Mouse (Mus musculus): ENCODE data around the gene Gm20388. TPM values are rescaled to one million over a fixed set of nuclear protein-coding genes. Genes with fewer than 3 reads are reported as not detected.

The Gm20388 gene
- polyA plus RNA-seq, 1 experiment from 2014 or later: not detected

- WGBS: 70% methylated on average over 9 of the region's 9 CpGs
- H3K9me3 ChIP-seq: no peaks in the 10 kb centered on the region
- peaks cover 4% of the 10 kb centered on the region; the same call in 1 of the 2 replicates for H3K4me1 ChIP-seq
- no peak overlapping the region for H3K9ac ChIP-seq
- H3K4me2 ChIP-seq (replicated peaks): no peak overlapping the region
- no peaks in the 10 kb centered on the region for H3K27me3 ChIP-seq
- no peak overlapping the region for H3K27ac ChIP-seq
- no peaks in the 10 kb centered on the region for H3K36me3 ChIP-seq
- ATAC-seq (ENCODE audit: insufficient number of reproducible peaks, insufficient read depth, low FRiP score, low TSS enrichment): no peak
- H3K4me3 ChIP-seq: no peak overlapping the region
Observed at GRCm38 (mm10) chr8:123789461-123789860, 3878.8 kb downstream of the Gm20388 start.

GRCm38 (mm10) chr8:123789970-123790369, 3879.3 kb downstream of the Gm20388 start:
- WGBS: 1% methylated on average over 4 of the region's 4 CpGs
- no peak overlapping the region for H3K27ac ChIP-seq
- no peaks in the 10 kb centered on the region for H3K36me3 ChIP-seq
- H3K27me3 ChIP-seq: no peaks in the 10 kb centered on the region
- H3K4me1 ChIP-seq: peaks cover 4% of the 10 kb centered on the region; the same call in 1 of the 2 replicates
- no peak overlapping the region for H3K4me2 ChIP-seq (replicated peaks)
- no peaks in the 10 kb centered on the region for H3K9me3 ChIP-seq
- no peak overlapping the region for H3K4me3 ChIP-seq
- no peak for ATAC-seq (ENCODE audit: insufficient number of reproducible peaks, insufficient read depth, low FRiP score, low TSS enrichment)
- no peak overlapping the region for H3K9ac ChIP-seq

DNA sequence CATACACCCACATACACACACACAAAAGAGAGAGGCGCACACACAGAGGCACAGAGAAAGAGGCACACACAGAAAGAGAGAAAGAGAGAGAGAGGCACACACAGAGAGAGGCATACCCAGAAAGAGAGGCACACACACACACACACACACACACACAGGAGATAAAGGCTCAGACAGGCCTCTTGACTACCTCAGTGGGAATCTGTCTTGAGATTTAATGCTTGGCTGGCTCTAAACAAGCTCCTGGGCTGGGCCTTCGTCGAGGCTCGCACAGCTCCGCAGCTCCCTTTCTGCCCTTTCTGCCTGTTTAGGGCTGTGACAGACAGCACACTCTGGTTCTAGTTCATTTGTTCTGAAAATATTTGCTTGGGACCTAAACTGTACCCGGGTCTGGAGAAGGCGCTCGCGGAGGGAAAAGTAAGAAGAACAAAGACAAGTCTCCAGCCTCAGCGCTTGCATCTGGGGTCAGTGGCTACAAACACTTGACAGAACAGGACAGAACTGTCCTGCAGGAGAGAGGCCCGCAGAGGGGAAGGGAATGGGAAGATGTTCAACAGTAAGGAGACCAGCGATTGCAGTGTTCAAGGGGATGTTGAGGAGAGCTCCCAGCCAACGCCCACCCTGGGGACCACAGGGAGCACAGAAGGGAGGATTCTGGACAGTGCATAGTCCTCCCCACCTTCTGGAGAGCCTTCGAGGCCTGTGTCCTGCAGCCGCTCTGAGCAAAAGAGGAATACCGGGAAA, 3880.6 kb downstream of the Gm20388 start:
- H3K27ac ChIP-seq: no peak overlapping the region
- H3K4me2 ChIP-seq (replicated peaks): no peak overlapping the region
- 0 out of 2 replicates have a peak, but pooled peaks have one; percentile 29 for ATAC-seq (ENCODE audit: insufficient number of reproducible peaks, insufficient read depth, low FRiP score, low TSS enrichment)
- WGBS: 59% methylated on average over 16 of the region's 16 CpGs
- no peak overlapping the region for H3K4me3 ChIP-seq
- no peaks in the 10 kb centered on the region for H3K36me3 ChIP-seq
- no peaks in the 10 kb centered on the region for H3K9me3 ChIP-seq
- H3K27me3 ChIP-seq: no peaks in the 10 kb centered on the region
- H3K4me1 ChIP-seq: peaks cover 4% of the 10 kb centered on the region; the same call in 1 of the 2 replicates
- H3K9ac ChIP-seq: no peak overlapping the region

GRCm38 (mm10) chr8:123791845-123792225, 3881.2 kb downstream of the Gm20388 start:
- 75% methylated on average over 7 of the region's 7 CpGs for WGBS
- no peak overlapping the region for H3K4me2 ChIP-seq (replicated peaks)
- H3K4me1 ChIP-seq: peaks cover 4% of the 10 kb centered on the region; the same call in 1 of the 2 replicates
- no peaks in the 10 kb centered on the region for H3K36me3 ChIP-seq
- H3K9ac ChIP-seq: no peak overlapping the region
- no peaks in the 10 kb centered on the region for H3K9me3 ChIP-seq
- H3K27me3 ChIP-seq: no peaks in the 10 kb centered on the region
- H3K4me3 ChIP-seq: no peak overlapping the region
- no peak overlapping the region for H3K27ac ChIP-seq
- no peak for ATAC-seq (ENCODE audit: insufficient number of reproducible peaks, insufficient read depth, low FRiP score, low TSS enrichment)

- H3K27ac ChIP-seq: no peak overlapping the region
- H3K4me2 ChIP-seq (replicated peaks): no peak overlapping the region
- no peaks in the 10 kb centered on the region for H3K36me3 ChIP-seq
- WGBS: 64% methylated on average over 10 of the region's 10 CpGs
- no peak overlapping the region for H3K4me3 ChIP-seq
- no peak overlapping the region for H3K9ac ChIP-seq
- H3K4me1 ChIP-seq: 0 out of 2 replicates have a peak, but pooled peaks cover 2% of the 10 kb centered on the region
- H3K9me3 ChIP-seq: no peaks in the 10 kb centered on the region
- ATAC-seq (ENCODE audit: insufficient number of reproducible peaks, insufficient read depth, low FRiP score, low TSS enrichment): no peak
- H3K27me3 ChIP-seq: no peaks in the 10 kb centered on the region
Observed at GRCm38 (mm10) chr8:123793900-123794299, 3883.3 kb downstream of the Gm20388 start.

- Histone ChIP-seq H3K27me3 (no peaks in the 10 kb centered on the region), H3K36me3 (no peaks in the 10 kb centered on the region), H3K4me2 (replicated peaks) (no peak overlapping the region), H3K4me3 (no peak overlapping the region), H3K4me1 (0 out of 2 replicates have a peak, but pooled peaks cover 6% of the 10 kb centered on the region), H3K27ac (no peak overlapping the region), H3K9ac (no peak overlapping the region), H3K9me3 (no peaks in the 10 kb centered on the region)
- no peak for ATAC-seq (ENCODE audit: insufficient number of reproducible peaks, insufficient read depth, low FRiP score, low TSS enrichment)
- 77% methylated on average over 4 of the region's 4 CpGs for WGBS
Observed at GRCm38 (mm10) chr8:123794766-123795165, 3884.1 kb downstream of the Gm20388 start.

DNA sequence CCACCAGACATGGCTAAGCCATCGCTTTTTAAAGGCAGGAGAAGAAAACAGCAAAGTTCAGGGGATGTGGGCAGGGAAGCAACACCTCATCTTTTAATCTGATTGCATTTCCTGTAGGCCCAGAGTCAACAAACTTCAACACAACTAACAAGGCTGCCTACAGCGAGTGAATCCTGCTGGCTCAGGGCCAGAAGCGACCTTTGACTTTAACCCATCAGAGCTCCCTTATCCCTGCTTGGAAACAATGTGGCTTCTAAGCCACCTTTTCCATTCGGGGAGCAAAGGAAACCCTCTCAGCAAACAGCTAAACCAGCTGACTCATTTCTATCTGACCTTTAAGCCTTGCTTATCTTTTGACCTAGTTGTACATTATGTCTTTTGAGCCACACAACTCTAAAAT, 3886.1 kb downstream of the Gm20388 start:
- H3K4me3 ChIP-seq: no peak overlapping the region
- ATAC-seq (ENCODE audit: insufficient number of reproducible peaks, insufficient read depth, low FRiP score, low TSS enrichment): no peak
- WGBS: 39% methylated on average over 4 of the region's 4 CpGs
- H3K4me1 ChIP-seq: 0 out of 2 replicates have a peak, but pooled peaks cover 6% of the 10 kb centered on the region
- H3K9me3 ChIP-seq: no peaks in the 10 kb centered on the region
- no peak overlapping the region for H3K4me2 ChIP-seq (replicated peaks)
- no peaks in the 10 kb centered on the region for H3K36me3 ChIP-seq
- H3K27me3 ChIP-seq: no peaks in the 10 kb centered on the region
- no peak overlapping the region for H3K9ac ChIP-seq
- no peak overlapping the region for H3K27ac ChIP-seq

DNA sequence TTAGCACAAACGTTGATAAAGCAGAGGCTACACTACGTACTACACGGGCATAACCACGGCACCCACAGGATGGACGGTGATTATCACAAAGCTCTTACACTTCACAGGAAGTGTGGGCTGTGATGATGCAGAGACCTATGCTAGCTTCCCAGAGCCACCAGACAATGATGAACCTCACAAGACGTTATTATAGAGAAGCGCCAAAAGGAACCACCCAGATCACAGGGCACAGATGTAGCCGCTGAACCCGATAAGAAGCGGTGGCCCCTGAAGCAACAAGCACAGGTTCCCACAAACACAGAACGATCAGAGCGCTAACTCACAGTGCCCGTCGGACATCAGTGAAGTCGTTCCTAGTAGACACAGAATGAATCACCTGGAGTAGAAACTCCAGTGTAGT, 3887.3 kb downstream of the Gm20388 start:
- Histone ChIP-seq H3K4me1 (0 out of 2 replicates have a peak, but pooled peaks cover 6% of the 10 kb centered on the region), H3K27ac (no peak overlapping the region), H3K27me3 (no peaks in the 10 kb centered on the region), H3K4me2 (replicated peaks) (no peak overlapping the region), H3K9ac (no peak overlapping the region), H3K9me3 (no peaks in the 10 kb centered on the region), H3K4me3 (no peak overlapping the region), H3K36me3 (no peaks in the 10 kb centered on the region)
- no peak for ATAC-seq (ENCODE audit: insufficient number of reproducible peaks, insufficient read depth, low FRiP score, low TSS enrichment)
- whole genome bisulfite sequencing: 91% methylated on average over 15 of the region's 15 CpGs

DNA sequence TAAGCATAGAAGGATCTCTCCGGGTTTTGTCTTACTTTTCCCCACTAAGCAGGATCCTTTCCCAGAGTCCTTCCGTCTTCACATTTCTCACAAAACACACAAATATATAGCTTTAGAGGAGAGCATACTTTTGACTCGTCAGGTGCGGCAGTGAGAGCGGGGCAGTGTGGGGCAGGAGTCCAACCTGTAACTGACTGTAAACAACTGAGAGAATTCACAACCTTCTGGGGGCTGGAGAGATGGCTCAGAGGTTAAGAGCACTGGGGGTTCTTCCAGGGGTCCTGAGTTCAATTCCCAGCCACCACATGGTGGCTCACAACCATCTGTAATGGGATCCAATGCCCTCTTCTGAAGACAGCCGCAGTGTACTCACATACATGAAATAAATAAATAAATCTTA, 3888.8 kb downstream of the Gm20388 start:
- 0 out of 2 replicates have a peak overlapping the region, but pooled peaks have one; percentile 46 for H3K27ac ChIP-seq
- H3K4me2 ChIP-seq (replicated peaks): no peak overlapping the region
- no peak for ATAC-seq (ENCODE audit: insufficient number of reproducible peaks, insufficient read depth, low FRiP score, low TSS enrichment)
- no peak overlapping the region for H3K9ac ChIP-seq
- 49% methylated on average over 5 of the region's 6 CpGs for WGBS
- H3K4me1 ChIP-seq: 0 out of 2 replicates have a peak, but pooled peaks cover 6% of the 10 kb centered on the region
- H3K36me3 ChIP-seq: no peaks in the 10 kb centered on the region
- H3K4me3 ChIP-seq: no peak overlapping the region
- no peaks in the 10 kb centered on the region for H3K9me3 ChIP-seq
- H3K27me3 ChIP-seq: no peaks in the 10 kb centered on the region

GRCm38 (mm10) chr8:123799885-123800284, 3889.2 kb downstream of the Gm20388 start:
- Histone ChIP-seq H3K4me3 (no peak overlapping the region), H3K4me1 (0 out of 2 replicates have a peak, but pooled peaks cover 6% of the 10 kb centered on the region), H3K36me3 (no peaks in the 10 kb centered on the region), H3K9me3 (no peaks in the 10 kb centered on the region), H3K4me2 (replicated peaks) (no peak overlapping the region), H3K9ac (no peak overlapping the region), H3K27me3 (no peaks in the 10 kb centered on the region), H3K27ac (no peak overlapping the region)
- peak; percentile 77 for ATAC-seq (ENCODE audit: insufficient number of reproducible peaks, insufficient read depth, low FRiP score, low TSS enrichment)
- WGBS: 11% methylated on average over 3 of the region's 3 CpGs

DNA sequence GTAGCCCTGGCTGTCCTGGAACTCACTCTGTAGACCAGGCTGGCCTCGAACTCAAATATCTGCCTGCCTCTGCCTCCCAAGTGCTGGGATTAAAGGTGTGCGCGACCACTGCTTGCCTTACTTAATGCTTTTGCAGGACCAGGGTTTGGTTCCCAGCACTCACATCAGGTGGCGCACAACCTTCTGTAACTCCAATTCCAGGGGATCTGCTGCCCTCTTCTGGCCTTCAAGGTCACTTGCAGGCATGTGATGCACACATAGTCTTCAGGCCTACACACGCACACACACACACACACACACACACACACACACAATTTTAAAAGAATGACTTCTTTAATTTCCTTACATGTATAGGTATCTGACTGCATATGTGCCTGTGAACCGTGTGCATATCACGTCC, 3890.2 kb downstream of the Gm20388 start:
- Histone ChIP-seq H3K4me3 (no peak overlapping the region), H3K36me3 (no peaks in the 10 kb centered on the region), H3K4me1 (peaks cover 10% of the 10 kb centered on the region; the same call in 1 of the 2 replicates), H3K27ac (no peak overlapping the region), H3K4me2 (replicated peaks) (no peak overlapping the region), H3K27me3 (no peaks in the 10 kb centered on the region), H3K9me3 (no peaks in the 10 kb centered on the region), H3K9ac (no peak overlapping the region)
- no peak for ATAC-seq (ENCODE audit: insufficient number of reproducible peaks, insufficient read depth, low FRiP score, low TSS enrichment)
- 95% methylated on average over 7 of the region's 7 CpGs for WGBS

DNA sequence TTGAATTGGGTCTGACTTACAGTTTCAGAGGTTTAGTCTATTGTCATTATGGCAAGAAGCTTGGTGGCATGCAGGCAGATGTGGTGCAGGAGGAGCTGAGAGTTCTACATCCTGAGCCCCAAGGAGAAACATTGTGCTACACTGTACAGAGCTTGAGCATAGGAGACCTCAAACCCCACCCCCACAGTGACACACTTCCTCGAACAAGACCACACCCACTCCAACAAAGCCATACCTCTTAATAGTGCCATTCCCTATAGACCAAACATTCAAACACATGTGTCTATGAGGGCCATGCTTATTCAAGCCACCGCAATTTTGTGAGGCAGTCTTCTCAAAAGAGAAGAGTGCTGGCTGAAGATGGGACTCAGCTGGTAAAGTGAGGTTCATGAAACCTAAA, 3890.9 kb downstream of the Gm20388 start:
- H3K4me1 ChIP-seq: peaks cover 12% of the 10 kb centered on the region; the same call in 1 of the 2 replicates
- H3K9ac ChIP-seq: no peak overlapping the region
- WGBS: 74% methylated on average over 2 of the region's 2 CpGs
- no peaks in the 10 kb centered on the region for H3K27me3 ChIP-seq
- no peak overlapping the region for H3K27ac ChIP-seq
- H3K4me3 ChIP-seq: no peak overlapping the region
- no peaks in the 10 kb centered on the region for H3K9me3 ChIP-seq
- no peak for ATAC-seq (ENCODE audit: insufficient number of reproducible peaks, insufficient read depth, low FRiP score, low TSS enrichment)
- no peaks in the 10 kb centered on the region for H3K36me3 ChIP-seq
- H3K4me2 ChIP-seq (replicated peaks): no peak overlapping the region
